Comparison of ENCODE assay signal across 36 mouse cellular contexts in the genomic region with DNA sequence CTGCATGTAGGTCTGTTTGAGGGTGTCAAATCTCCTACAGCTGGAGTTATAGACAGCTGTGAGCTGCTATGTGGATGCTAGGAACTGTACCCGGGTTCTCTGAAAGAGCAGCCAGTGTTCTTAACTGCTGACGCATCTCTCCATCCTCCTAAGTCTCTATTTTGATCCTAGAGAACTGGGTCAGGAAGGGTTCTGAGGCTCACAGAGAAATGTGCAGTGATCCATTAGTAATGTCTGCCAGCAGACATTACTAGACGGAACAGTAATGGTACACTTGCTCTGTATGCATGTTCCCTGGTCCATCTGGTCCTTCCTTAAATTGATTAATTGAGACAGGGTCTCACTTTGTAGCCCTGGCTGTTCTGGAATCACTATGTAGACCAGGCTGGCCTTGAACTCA. TPM values are rescaled to one million over a fixed set of nuclear protein-coding genes. Genes with fewer than 3 reads are reported as not detected.
"Had no signal": no experiment of that assay in that cellular context is flagged by ENCODE, and none has a peak within 500 bp of the region (broad histone marks: within the 10 kb centered on the region; RNA-seq: fewer than 3 reads in every experiment).

No protein-coding gene starts in this region.

- H3K9me3 ChIP-seq: heart, embryonic 10.5 days; heart, embryonic 12.5 days; heart, embryonic 13.5 days; heart, embryonic 15.5 days; hindbrain, embryonic 10.5 days; hindbrain, embryonic 12.5 days; hindbrain, embryonic 13.5 days; hindbrain, embryonic 15.5 days; intestine, embryonic 15.5 days; kidney, embryonic 15.5 days had no signal

- H3K4me2 ChIP-seq: heart, embryonic 11.5 days; heart, embryonic 12.5 days; heart, embryonic 13.5 days; heart, embryonic 15.5 days; hindbrain, embryonic 12.5 days; hindbrain, embryonic 13.5 days; hindbrain, embryonic 14.5 days; hindbrain, embryonic 15.5 days; intestine, embryonic 15.5 days; kidney, embryonic 15.5 days had no signal

- H3K36me3 ChIP-seq: heart, embryonic 10.5 days; heart, embryonic 12.5 days; heart, embryonic 13.5 days; heart, embryonic 15.5 days; hindbrain, embryonic 10.5 days; hindbrain, embryonic 12.5 days; hindbrain, embryonic 13.5 days; hindbrain, embryonic 15.5 days; intestine, embryonic 15.5 days; kidney, embryonic 15.5 days had no signal

- H3K4me3 ChIP-seq: heart, embryonic 10.5 days; heart, embryonic 12.5 days; heart, embryonic 13.5 days; heart, embryonic 15.5 days; hindbrain, embryonic 10.5 days; hindbrain, embryonic 12.5 days; hindbrain, embryonic 13.5 days; hindbrain, embryonic 15.5 days; intestine, embryonic 15.5 days; kidney, embryonic 15.5 days; layer of hippocampus, adult 2 months had no signal

- H3K9ac ChIP-seq: heart, embryonic 12.5 days; heart, embryonic 13.5 days; heart, embryonic 15.5 days; hindbrain, embryonic 12.5 days; hindbrain, embryonic 13.5 days; hindbrain, embryonic 14.5 days; hindbrain, embryonic 15.5 days; intestine, embryonic 15.5 days; kidney, embryonic 15.5 days had no signal

- H3K27ac ChIP-seq: heart, embryonic 10.5 days; heart, embryonic 13.5 days; heart, embryonic 15.5 days; hindbrain, embryonic 10.5 days; hindbrain, embryonic 12.5 days; hindbrain, embryonic 13.5 days; hindbrain, embryonic 14.5 days; hindbrain, embryonic 15.5 days; hindbrain, postnatal 0 days; intestine, embryonic 15.5 days; kidney, embryonic 15.5 days; kidney, postnatal 0 days; layer of hippocampus, adult 2 months had no signal

- DNase-seq: heart, postnatal 10 days; heart, postnatal 14 days; heart, postnatal 36 days; heart, postnatal 4 days; kidney, adult 11 months; kidney, adult 18-20 months; kidney, adult 2 months; kidney, adult 8-10 months; kidney, adult 9 months; kidney, postnatal 10 days; kidney, postnatal 14 days; kidney, postnatal 25 days; kidney, postnatal 36 days; kidney, postnatal 4 days; layer of hippocampus, adult 9-11 months; layer of hippocampus, postnatal 36 days had no signal

- ATAC-seq: hindbrain, embryonic 16.5 days; hindbrain, postnatal 0 days; inflammation-experienced regulatory T-cells, adult 6 months; intestine, embryonic 15.5 days; intestine, embryonic 16.5 days; intestine, postnatal 0 days had no signal

RNA-seq across cellular contexts. Expression of a gene that starts 35.3 kb away (rescaled TPM):
- total RNA-seq: hematopoietic stem cell, adult 5-6 weeks had no signal
- polyA plus RNA-seq: inflammation-experienced regulatory T-cells, adult 6 months had no signal
